Mouse (Mus musculus): ENCODE measurements around the gene Chid1.

- no peak for TF ChIP-seq POLR2A (IDR thresholded peaks at IDR 0.05; ENCODE audit: low read depth, low read length)
- TF ChIP-seq CTCF (IDR thresholded peaks at IDR 0.05; ENCODE audit: extremely low read depth, insufficient read length, insufficient replicate concordance, low read depth, low read length) = no peak
Observed at GRCm38 (mm10) chr7:141559726-141560325, 20.2 kb upstream of the Chid1 start.
